Mouse (Mus musculus): ENCODE results near the gene Polr2h.
"Not testable (repeated sequence)": the region's sequence is repeated elsewhere in the genome, so short reads cannot be mapped to it uniquely, and the experiment has no call there.

Gene Polr2h

DNA sequence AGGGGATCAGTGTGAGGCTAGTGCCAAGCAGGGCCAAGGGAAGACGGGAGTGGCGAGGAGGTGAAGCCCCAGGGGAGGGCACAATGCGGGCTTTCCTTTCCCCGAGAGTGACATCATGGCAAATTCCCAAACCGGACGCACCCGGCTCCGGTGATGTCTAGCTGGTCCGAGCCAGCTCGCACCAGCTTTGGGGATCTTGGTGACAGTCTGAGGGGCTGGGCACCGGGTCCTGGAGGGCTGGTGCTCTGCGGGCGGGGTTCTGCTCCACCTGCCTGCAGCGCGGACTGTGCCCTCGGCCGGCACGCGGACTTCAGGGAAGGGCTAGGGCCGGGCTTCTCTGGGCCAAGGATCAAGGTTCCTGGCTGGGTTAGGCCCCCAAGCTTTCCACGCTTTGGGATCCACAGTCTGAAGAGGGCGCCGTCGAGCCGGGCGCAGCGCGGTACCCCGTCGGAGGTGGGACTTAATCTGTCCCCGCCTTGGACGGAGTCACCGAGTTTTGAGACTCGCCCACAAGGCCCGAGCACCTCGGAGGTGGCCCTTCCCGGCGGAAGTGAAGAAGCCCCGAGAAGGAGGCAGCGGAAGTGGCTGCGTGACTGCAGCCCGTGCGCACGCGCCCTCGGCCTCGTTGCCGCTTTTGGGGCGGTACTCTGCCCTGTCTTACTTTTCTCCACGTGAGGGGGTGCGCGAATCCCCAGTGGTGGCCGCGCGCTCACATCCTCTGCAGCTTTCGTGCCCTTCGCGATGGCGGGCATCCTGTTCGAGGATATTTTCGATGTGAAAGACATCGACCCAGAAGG, at the start of gene Polr2h, which contains the start of gene Clcn2:
TSS of gene Polr2h (plus strand) at position 485 of the 797 bp plus-strand sequence.
TSS of gene Clcn2 (minus strand) at position 566 of the 797 bp plus-strand sequence.
- DNase-seq = peak; percentile 96

DNA sequence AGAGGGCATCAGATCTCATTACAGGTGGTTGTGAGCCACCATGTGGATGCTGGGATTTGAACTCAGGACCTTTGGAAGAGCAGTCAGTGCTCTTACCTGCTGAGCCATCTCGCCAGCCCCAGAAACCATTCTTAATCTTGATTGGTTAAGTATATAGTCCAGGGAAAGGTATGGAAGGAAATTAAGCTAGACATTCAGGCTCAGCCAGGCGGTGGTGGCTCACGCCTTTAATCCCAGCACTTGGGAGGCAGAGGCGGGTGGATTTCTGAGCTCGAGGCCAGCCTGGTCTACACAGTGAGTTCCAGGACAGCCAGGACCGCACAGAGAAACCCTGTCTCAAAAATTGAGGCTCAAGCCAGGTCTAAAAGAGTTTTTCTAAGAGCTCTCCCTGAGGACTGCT, 49.5 kb upstream of the Polr2h start, which contains the start of gene Eif4g1:
TSS of gene Eif4g1 (plus strand) at position 301 of the 400 bp plus-strand sequence.
- not testable (repeated sequence) for DNase-seq

DNA sequence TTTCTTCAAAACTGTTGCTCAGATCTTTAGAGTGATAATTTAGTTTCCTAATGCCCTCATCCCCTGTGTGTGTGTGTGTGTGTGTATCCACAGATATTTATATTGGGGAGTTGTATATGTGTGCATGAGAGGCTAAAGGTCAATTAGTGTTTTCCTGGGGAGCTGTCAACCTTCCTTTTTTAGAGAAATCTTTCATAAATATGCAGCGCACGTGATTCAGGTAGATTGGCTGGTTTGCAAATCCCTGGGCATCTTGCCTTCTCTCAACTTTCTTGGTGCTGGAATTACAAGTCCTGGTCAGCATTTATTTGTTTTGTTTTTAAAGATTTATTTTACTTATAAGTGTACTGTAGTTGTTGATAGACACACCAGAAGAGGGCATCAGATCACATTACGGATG, 47.2 kb upstream of the Polr2h start:
- no peak for DNase-seq

DNA sequence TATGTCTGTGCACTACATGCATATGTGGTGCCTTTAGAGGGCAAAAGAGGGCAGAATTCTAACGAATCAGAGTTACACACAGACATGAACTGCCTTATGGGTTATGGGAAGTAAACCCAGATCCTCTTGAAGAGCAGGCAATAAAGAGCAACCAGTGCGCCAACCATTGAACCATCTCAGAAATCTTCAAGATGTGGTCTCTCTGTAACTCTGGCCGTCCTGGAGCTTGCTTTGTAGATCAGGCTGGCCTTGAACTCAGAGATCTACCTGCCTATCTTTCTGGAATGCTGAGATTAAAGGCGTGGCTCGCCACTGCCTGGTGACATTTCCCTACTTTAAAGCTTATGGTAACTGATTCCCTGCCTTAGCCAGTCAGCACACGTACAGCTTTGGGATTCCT, 45.6 kb upstream of the Polr2h start:
- no peak for DNase-seq

GRCm38 (mm10) chr16:20672500-20672902, 45.0 kb upstream of the Polr2h start:
- peak; percentile 96 for DNase-seq

DNA sequence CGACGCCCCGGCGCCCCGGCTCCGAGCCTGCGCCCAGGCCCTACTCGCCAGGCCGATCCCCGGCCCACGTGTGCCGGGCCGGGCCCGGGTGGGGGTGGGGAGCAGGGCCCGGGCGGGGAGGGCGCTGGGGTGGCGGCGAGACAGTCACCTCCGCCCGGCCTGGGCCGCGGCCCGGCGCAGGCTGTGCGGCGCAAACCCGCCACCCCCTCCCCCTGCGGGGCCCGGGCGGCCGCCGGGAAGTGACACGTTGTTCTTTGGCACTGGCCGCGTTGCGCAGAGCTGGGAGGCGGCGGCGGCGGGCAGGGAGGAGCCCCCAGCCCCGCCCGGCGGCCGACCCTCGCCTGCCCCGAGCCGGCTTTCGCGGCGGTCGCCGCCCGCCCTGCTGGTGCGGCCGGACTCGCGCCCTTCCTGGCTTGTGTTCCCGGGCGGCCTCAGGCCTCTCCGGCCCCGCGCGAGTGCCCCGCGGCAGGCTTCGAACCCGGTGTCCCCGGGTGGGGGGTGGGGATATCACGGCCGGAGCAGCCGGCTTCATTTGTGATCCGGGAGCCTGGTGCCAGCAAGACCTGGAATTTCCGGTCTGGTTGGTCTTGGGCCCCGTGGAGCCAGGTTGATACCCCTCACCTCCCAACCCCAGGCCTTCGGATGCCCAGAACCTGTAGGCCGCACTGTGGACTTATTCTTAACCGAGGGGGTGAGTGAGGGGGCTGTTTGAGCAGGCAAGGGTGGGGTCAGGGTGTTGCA, 44.3 kb upstream of the Polr2h start:
- DNase-seq = peak; percentile 74

- no peak for DNase-seq
Measured at GRCm38 (mm10) chr16:20673706-20674303, 43.7 kb upstream of the Polr2h start.

DNA sequence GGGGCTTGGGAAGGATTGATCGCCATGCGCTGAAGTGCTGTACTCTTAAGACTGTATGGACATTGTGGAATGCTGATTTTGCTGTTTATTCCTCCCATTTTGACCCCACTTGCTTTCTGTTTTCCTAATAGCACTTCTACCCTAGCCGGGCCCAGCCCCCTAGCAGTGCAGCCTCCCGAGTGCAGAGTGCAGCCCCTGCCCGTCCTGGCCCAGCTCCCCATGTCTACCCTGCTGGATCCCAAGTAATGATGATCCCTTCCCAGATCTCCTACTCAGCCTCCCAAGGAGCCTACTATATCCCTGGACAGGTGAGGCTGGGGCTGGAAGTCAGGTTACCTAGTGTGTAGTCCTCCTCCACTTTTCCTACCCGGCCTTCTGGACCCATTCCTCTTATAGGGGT, 42.3 kb upstream of the Polr2h start:
- no peak for DNase-seq

DNA sequence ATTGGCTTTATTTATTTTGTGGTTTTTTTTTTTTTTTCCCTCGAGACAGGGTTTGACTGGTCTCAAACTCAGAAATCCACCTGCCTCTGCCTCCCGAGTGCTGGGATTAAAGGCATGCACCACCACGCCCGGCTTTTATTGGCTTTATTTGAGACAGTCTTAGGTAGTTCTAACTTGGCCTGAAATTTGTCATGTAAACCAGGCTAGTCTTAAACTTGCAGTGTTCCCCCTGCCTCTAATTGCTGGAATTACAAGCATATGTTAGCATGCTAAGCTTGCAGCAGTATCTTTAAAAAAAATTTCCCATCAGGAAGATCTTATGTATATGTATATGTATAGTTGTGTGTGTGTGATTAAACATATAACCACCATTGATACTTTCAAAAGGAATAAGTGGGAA, 40.8 kb upstream of the Polr2h start:
- DNase-seq = no peak

DNA sequence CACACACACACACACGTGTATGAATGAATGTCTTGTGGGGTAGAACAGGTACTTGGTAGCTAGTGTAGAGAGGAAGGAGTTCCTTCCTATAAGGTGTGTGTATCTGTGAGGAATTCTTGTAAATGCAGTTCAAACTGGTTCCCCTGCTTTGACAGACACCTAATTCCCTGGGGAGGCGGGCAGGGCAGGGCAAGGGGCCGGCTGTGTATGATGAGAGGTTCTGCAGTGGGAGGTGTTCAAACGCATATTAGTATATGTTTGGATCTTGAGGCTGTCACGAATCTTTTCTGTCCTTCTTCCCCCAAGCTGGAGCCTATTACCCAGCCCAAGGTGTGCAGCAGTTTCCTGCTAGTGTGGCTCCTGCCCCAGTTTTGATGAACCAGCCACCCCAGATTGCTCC, 40.1 kb upstream of the Polr2h start:
- no peak for DNase-seq

GRCm38 (mm10) chr16:20677974-20678675, 39.3 kb upstream of the Polr2h start:
- DNase-seq = peak; percentile 89

- DNase-seq = no peak
Measured at GRCm38 (mm10) chr16:20690774-20691173, 26.7 kb upstream of the Polr2h start.

- no peak for DNase-seq
Measured at GRCm38 (mm10) chr16:20691617-20692016, 25.8 kb upstream of the Polr2h start.

GRCm38 (mm10) chr16:20692241-20692965, 25.1 kb upstream of the Polr2h start:
- DNase-seq = no peak

- peak; percentile 92 for DNase-seq
Measured at GRCm38 (mm10) chr16:20693111-20693701, 24.3 kb upstream of the Polr2h start, which contains the start of gene Fam131a. TSS of gene Fam131a (plus strand) at chr16:20693241.

DNA sequence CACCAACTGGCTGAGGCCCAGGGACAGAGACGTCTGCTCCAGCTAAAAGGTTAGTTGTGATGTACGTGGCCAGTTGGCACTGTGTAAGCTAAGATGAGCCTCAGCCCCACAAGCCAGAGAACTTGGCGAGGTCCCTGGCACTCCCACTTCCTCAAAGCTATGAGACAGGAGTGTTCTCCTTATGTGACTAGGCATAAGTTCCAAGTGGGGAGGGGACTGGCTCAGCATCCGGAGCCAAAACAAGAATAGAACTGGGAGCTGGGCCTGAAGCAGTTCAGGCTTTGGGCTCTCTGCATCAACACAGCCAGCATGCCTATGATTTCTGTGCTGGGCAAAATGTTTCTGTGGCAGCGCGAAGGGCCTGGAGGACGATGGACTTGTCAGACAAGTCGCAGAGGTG, 22.7 kb upstream of the Polr2h start:
- DNase-seq = peak; percentile 35

- DNase-seq = peak; percentile 70
Measured at GRCm38 (mm10) chr16:20695622-20696323, 21.7 kb upstream of the Polr2h start.

GRCm38 (mm10) chr16:20699266-20699665, 18.2 kb upstream of the Polr2h start:
- DNase-seq = no peak

- DNase-seq = no peak
Measured at GRCm38 (mm10) chr16:20700036-20700435, 17.4 kb upstream of the Polr2h start.

GRCm38 (mm10) chr16:20701316-20701715, 16.1 kb upstream of the Polr2h start:
- DNase-seq = no peak

Data from lung, postnatal 14 days (tissue).